Mouse (Mus musculus): ENCODE measurements at regions not wholly inside any gene's neighbourhood (a gene's known extent, or its start where the extent isn't known, plus 50 kb on each side); places are given as distances from the start of the nearest gene placed in this dataset.

DNA sequence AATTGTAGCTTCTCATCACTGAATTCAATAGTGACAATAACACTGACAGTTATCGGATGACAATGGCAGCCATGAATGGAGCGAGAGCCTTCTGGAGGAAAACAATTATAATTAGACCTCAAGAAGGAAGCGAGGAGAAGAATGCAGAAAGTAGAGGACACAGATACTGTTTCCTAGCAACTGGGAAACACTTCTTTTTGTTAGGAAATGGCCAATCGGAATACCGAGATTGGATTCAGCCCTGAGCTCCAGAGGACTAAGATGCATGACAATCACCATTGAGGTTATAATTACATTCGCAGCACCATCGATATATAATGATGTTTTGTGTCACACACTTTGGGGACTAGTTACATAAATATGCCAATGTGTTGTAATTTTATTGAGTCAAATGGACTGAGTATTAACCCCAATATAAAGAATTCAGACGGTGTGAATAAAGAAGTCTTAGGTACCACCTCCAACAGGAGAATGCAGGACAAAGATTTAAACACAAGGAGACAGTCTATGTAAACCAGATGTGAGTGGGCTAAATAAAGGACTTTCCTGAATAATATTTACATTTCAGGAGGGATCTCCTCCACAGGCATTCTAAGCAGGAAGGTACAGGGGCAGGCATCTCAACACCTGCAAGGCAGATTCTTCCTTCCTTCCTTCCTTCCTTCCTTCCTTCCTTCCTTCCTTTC lies 53.1 kb upstream of the Sestd1 start:
- Histone ChIP-seq H3K27me3 (no peaks in the 10 kb centered on the region), H3K9me3 (no peaks in the 10 kb centered on the region), H3K9ac (no peak overlapping the region), H3K36me3 (no peaks in the 10 kb centered on the region), H3K4me1 (no peaks in the 10 kb centered on the region), H3K27ac (no peak overlapping the region), H3K4me2 (no peak overlapping the region), H3K4me3 (no peak overlapping the region)
- 69% methylated on average over 8 of the region's 8 CpGs for WGBS
- no peak for ATAC-seq (ENCODE audit: borderline replicate concordance, extremely low read depth, low FRiP score, low TSS enrichment)

Measured in lung, embryonic 15.5 days (tissue).